Mouse (Mus musculus): ENCODE measurements around the gene Usp21.

Usp21 gene

GRCm38 (mm10) chr1:171239992-171240744 is 47.6 kb downstream of the Usp21 start:
- DNase-seq = peak; percentile 62

- DNase-seq = peak; percentile 70
Observed at GRCm38 (mm10) chr1:171238463-171238862, 49.3 kb downstream of the Usp21 start.

GRCm38 (mm10) chr1:171237438-171237837 is 50.4 kb downstream of the Usp21 start:
- no peak for DNase-seq

- DNase-seq = no peak
Observed at GRCm38 (mm10) chr1:171235791-171236190, 52.0 kb downstream of the Usp21 start.

GRCm38 (mm10) chr1:171234538-171234937 is 53.3 kb downstream of the Usp21 start:
- no peak for DNase-seq

- no peak for DNase-seq
Observed at GRCm38 (mm10) chr1:171234126-171234525, 53.7 kb downstream of the Usp21 start, which contains the start of gene Fcer1g. Gene Fcer1g, minus strand, starts transcription at chr1:171234365.

GRCm38 (mm10) chr1:171232800-171233730 is 54.7 kb downstream of the Usp21 start:
- DNase-seq = no peak

GRCm38 (mm10) chr1:171232348-171232747 is 55.4 kb downstream of the Usp21 start:
- no peak for DNase-seq

All from kidney, adult 9 months (tissue).